Mouse (Mus musculus) macrophage (primary cell): ENCODE results near the gene Ccna1. TPM values are rescaled to one million over a fixed set of nuclear protein-coding genes. Genes with fewer than 3 reads are reported as not detected.

Source experiments
- H3K27ac ChIP-seq: fragments of 350-480 bp; formaldehyde crosslinking; 2 replicates; pipeline ENCODE4 v1.9.0; 2021
- H3K36me3 ChIP-seq: fragments of 350-480 bp; formaldehyde crosslinking; 2 replicates; pipeline ENCODE4 v1.9.0; 2021; ENCODE audit errors: inconsistent target
- H3K4me3 ChIP-seq: fragments of 350-480 bp; formaldehyde crosslinking; 2 replicates; pipeline ENCODE4 v1.9.0; 2021; ENCODE audit errors: inconsistent target
- H3K79me2 ChIP-seq: fragments of 350-480 bp; formaldehyde crosslinking; 2 replicates; pipeline ENCODE4 v1.9.0; 2021; ENCODE audit errors: inconsistent target
- WGBS: methylation state at CpG from one replicate; pipeline ENCODE4 v1.1.7; 2026; ENCODE audit warnings: inconsistent platforms; ENCODE audit not compliant: missing documents; 5-methylcytosine and 5-hydroxymethylcytosine counted together
- polyA plus RNA-seq: library from polyadenylated mRNA; stranded (reverse); fragments of 250-400 nt; gene quantifications from 3 replicates; pipeline ENCODE4 v1.2.4, GENCODE M21; 2018; ENCODE audit warnings: inconsistent platforms
- total RNA-seq, 78 experiments: library from RNA; depleted of rRNA; stranded (reverse); fragments of 250-400 nt; gene quantifications; 1 replicate in 9 of 78; 2 replicates in 24 of 78; 3 replicates in 43 of 78; 4 replicates in 2 of 78; pipeline ENCODE4 v1.2.4; 2018; ENCODE audit warnings: inconsistent platforms in 56 of 78

Ccna1 gene
- total RNA-seq (2018; cell fraction: chromatin; rRNA removed): not detected
- total RNA-seq (2018; cell fraction: cytosol; rRNA removed): not detected
- total RNA-seq (2018; cell fraction: nucleus; rRNA removed): not detected
- not detected in 3 replicates for polyA plus RNA-seq

- no peaks in the 10 kb centered on the region for H3K79me2 ChIP-seq
- no peak within 1 kb of the TSS for H3K27ac ChIP-seq
- WGBS: 1% methylated on average over 59 of the region's 73 CpGs
- no peaks in the 10 kb centered on the region for H3K36me3 ChIP-seq
- H3K4me3 ChIP-seq: no peak within 1 kb of the TSS
Observed at GRCm38 (mm10) chr3:55055038-55055746, at the start of gene Ccna1. TSS of gene Ccna1 (minus strand) at chr3:55055501.

GRCm38 (mm10) chr3:55101092-55101491 is 45.8 kb upstream of the Ccna1 start:
- no peaks in the 10 kb centered on the region for H3K79me2 ChIP-seq
- H3K27ac ChIP-seq: no peak overlapping the region
- no peak overlapping the region for H3K4me3 ChIP-seq

DNA sequence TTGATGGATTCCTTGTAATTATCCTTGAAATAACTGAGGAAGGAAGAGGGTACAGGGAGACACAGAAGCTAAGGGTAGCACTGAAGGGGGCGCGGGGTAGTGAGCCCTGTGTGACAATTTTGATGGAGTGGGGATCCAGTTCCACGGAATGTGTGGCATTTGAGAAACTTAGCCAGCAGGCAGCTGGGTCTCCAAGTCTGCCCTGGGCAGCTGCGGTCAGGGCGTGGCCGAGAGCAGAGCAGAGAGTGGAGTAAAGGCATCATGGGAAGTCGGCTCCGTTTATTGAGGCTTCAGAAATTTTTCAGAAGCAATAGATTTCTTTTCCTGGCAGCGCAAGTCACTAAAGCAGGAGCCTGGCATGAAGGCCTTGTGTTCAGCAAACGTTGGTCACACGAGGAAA is 43.7 kb upstream of the Ccna1 start:
- H3K79me2 ChIP-seq: no peaks in the 10 kb centered on the region
- 82% methylated on average over 11 of the region's 11 CpGs for WGBS
- H3K27ac ChIP-seq: no peak overlapping the region
- H3K36me3 ChIP-seq: no peaks in the 10 kb centered on the region
- H3K4me3 ChIP-seq: no peak overlapping the region

More at GRCm38 (mm10) chr3:55101092-55101491, 45.8 kb upstream of the Ccna1 start:
- no peaks in the 10 kb centered on the region for H3K36me3 ChIP-seq

GRCm38 (mm10) chr3:55098014-55098413 is 42.7 kb upstream of the Ccna1 start:
- H3K36me3 ChIP-seq: no peaks in the 10 kb centered on the region
- H3K27ac ChIP-seq: no peak overlapping the region
- no peaks in the 10 kb centered on the region for H3K79me2 ChIP-seq
- H3K4me3 ChIP-seq: no peak overlapping the region
- 93% methylated on average over 2 of the region's 2 CpGs for WGBS

DNA sequence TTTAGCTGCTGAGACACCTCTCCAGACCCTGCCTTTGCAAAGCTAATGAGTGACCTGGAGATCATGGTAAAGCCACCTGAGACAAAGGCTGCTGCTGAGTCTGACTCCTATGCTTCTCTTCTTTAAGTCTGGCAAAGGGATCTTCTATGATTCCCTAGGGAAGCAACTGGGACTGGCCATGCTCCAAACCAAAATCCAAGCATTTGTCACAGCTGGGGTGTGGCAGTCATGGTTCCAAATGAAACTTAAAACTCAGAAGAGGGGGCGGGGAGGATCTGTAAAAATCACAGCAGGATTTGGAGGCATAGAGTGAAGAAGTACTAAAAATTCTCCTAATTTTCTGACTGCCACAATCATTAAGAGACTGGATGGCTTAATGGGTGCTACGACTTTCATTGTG is 41.9 kb upstream of the Ccna1 start:
- 94% methylated on average over 2 of the region's 2 CpGs for WGBS
- Histone ChIP-seq H3K36me3 (no peaks in the 10 kb centered on the region), H3K79me2 (no peaks in the 10 kb centered on the region), H3K27ac (no peak overlapping the region), H3K4me3 (no peak overlapping the region)

- Histone ChIP-seq H3K27ac (no peak overlapping the region), H3K4me3 (no peak overlapping the region), H3K79me2 (no peaks in the 10 kb centered on the region), H3K36me3 (no peaks in the 10 kb centered on the region)
- WGBS: 100% methylated on average over 2 of the region's 2 CpGs
Observed at GRCm38 (mm10) chr3:55096655-55097005, 41.3 kb upstream of the Ccna1 start.

GRCm38 (mm10) chr3:55095968-55096654 is 40.8 kb upstream of the Ccna1 start:
- Histone ChIP-seq H3K36me3 (no peaks in the 10 kb centered on the region), H3K79me2 (no peaks in the 10 kb centered on the region), H3K4me3 (no peak overlapping the region), H3K27ac (no peak overlapping the region)
- WGBS: 77% methylated on average over 8 of the region's 8 CpGs

DNA sequence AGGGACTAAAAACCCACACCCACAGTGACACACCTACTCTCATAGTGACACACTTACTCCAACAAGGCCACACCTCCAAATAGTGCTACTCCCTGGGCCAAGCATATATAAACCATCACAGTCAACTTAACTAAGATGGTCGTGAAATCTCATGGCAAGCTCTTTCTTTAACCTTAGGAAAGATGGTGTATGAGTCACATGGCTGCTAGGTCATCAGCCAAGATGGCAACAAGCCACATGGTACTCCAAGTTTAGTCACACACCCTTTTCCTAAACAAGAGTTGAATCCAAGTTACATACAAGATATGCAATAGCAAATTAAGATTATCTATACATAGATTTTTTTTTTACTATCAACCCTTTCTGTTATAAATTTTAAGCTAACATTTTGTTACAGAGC is 37.9 kb upstream of the Ccna1 start:
- WGBS: 94% methylated on average over 1 of the region's 1 CpGs

DNA sequence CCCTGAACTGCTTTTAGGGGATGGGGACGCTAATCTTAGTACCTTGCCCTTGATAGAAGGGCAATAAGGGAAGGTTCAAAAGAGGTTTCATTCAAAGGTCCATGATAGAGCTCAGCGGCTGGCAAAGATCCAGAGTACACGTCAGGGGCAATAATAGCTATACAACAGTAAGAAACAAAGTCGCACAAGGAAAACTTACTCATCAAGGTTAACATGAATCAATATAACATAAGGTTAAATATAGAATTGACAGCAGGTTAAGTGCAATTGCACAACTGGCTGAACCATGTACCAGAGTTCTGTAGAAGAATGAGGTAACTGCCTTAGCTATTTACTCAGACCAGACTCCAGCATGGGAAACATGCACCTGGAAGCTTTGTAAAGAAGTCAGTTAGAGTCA is 34.0 kb upstream of the Ccna1 start:
- 87% methylated on average over 4 of the region's 4 CpGs for WGBS
- Histone ChIP-seq H3K4me3 (no peak overlapping the region), H3K79me2 (no peaks in the 10 kb centered on the region), H3K27ac (no peak overlapping the region), H3K36me3 (no peaks in the 10 kb centered on the region)

More for the DNA sequence above, 37.9 kb upstream of the Ccna1 start:
- Histone ChIP-seq H3K36me3 (no peaks in the 10 kb centered on the region), H3K27ac (no peak overlapping the region), H3K4me3 (no peak overlapping the region), H3K79me2 (no peaks in the 10 kb centered on the region)

GRCm38 (mm10) chr3:55088843-55089242 is 33.5 kb upstream of the Ccna1 start:
- H3K27ac ChIP-seq: no peak overlapping the region
- H3K79me2 ChIP-seq: no peaks in the 10 kb centered on the region
- no peak overlapping the region for H3K4me3 ChIP-seq
- WGBS: 72% methylated on average over 3 of the region's 3 CpGs
- H3K36me3 ChIP-seq: no peaks in the 10 kb centered on the region

- H3K36me3 ChIP-seq: no peaks in the 10 kb centered on the region
- H3K79me2 ChIP-seq: no peaks in the 10 kb centered on the region
- no peak overlapping the region for H3K4me3 ChIP-seq
- no peak overlapping the region for H3K27ac ChIP-seq
- WGBS: 38% methylated on average over 4 of the region's 4 CpGs
Observed at GRCm38 (mm10) chr3:55088359-55088758, 33.1 kb upstream of the Ccna1 start.

DNA sequence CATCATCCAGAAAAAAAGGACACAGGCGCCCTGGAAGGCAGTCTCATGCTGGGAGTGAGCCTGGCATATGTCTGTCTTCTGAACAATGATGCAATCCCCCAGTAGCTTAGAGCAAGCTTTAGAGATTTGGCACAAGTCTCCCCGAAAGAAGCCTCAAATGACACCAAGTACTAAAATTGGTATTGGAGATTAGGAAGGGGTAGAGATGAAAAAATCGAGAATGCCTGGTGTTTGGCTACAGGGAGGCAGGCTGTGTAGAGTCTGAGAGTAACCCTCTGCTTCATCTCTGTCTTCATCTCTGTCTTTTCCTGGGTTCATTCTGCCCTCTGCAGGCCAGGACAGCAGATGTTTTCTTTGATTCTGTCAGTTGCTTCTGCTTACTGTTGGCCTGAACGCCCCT is 32.1 kb upstream of the Ccna1 start:
- no peaks in the 10 kb centered on the region for H3K79me2 ChIP-seq
- WGBS: 79% methylated on average over 4 of the region's 4 CpGs
- no peak overlapping the region for H3K27ac ChIP-seq

DNA sequence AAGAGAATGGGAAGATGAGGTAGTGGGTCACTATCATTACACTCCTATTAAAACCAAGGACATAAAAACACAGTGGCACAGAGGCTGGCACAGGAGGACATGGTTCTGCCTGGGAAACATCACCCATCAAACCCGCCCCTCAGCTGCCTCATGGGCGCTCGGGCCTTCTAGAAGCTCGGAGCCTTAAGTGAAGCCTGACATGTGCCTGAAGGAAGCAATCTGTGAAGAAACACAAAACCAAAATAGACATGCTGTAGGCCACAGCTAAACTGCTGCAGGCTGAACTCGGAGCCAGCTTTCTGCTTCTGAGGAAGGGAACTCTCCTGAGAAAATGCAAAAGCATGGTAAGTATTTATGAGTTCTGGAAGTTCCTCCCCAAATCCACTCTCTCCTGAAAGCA is 31.6 kb upstream of the Ccna1 start:
- 94% methylated on average over 5 of the region's 5 CpGs for WGBS
- Histone ChIP-seq H3K36me3 (no peaks in the 10 kb centered on the region), H3K79me2 (no peaks in the 10 kb centered on the region), H3K27ac (no peak overlapping the region), H3K4me3 (no peak overlapping the region)

More for the DNA sequence above, 32.1 kb upstream of the Ccna1 start:
- Histone ChIP-seq H3K36me3 (no peaks in the 10 kb centered on the region), H3K4me3 (no peak overlapping the region)

DNA sequence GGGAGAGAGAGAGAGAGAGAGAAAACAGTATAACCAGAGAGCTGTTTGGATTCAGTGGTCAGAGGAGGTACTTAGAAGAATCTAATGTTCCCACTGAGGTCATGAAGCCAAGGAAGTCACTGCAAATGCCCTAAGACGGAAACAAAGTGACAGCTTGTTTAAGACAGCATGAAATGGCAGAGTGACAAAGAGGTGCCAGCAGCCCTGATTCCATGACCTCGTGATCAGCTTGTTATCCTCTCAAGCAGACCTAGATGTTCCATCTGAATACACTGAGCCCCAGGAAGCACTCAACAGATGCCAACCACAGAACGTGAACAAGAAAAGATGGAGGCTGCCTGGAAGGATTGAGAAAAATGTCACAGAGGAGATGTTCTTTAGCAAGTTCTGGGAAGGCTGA is 30.4 kb upstream of the Ccna1 start:
- Histone ChIP-seq H3K27ac (no peak overlapping the region), H3K79me2 (no peaks in the 10 kb centered on the region), H3K36me3 (no peaks in the 10 kb centered on the region), H3K4me3 (no peak overlapping the region)
- 71% methylated on average over 3 of the region's 3 CpGs for WGBS

DNA sequence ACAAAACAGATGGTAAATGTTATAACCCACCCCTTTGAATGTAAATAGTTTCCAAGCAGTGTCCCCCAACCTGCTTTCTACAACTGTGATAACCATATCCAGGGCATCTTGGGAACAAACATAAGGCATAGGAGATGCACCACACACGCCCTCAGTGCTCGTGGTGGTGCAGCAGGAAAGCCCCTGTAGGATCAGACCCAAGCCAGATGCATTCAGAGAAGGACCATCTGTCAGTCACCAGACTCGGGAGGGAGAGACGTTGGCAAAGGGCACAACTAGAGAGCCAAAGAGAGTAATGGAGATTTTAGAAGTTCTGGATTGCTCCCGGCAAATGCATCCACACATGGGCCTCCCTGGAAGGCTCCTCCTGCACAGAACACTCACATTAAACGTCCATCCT is 29.5 kb upstream of the Ccna1 start:
- Histone ChIP-seq H3K36me3 (no peaks in the 10 kb centered on the region), H3K4me3 (no peak overlapping the region), H3K79me2 (no peaks in the 10 kb centered on the region), H3K27ac (no peak overlapping the region)
- WGBS: 89% methylated on average over 6 of the region's 6 CpGs
